Mouse (Mus musculus): Measurements from ENCODE around the gene Gm20696. TPM values are rescaled to one million over a fixed set of nuclear protein-coding genes. Genes with fewer than 3 reads are reported as not detected.

Gene Gm20696
- total RNA-seq, 1 experiment = 0.58 TPM

DNA sequence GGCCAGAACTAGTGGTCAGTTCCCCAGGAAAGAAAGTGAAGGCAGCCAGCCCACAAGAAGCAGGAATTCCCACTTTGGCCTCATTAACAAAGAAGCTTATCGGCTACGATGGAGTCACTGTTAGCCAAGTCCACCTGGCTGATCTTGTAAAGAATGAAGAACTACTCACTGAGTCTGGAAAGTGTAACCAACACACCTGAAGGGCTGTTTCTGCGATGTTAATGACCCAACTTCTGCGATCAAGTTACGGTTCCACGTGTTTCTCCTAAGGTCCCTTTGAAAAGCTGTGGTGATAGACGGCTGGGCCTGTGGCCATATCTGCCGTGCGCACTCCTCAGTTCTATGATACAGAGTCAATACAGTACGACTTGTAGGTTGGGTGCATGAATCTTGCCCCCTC lies 177.2 kb downstream of the Gm20696 start:
- in situ Hi-C loops (cut with MboI; ENCODE audit: low sequenced_read_pairs in 2 of 2, unreplicated experiment in 2 of 2) = no loop called here
- no peak overlapping the region for H3K4me3 ChIP-seq (ENCODE audit: insufficient read depth in 1 of 2, low read depth in 1 of 2, low read length in 2 of 2, poor library complexity in 1 of 2, severe bottlenecking in 1 of 2)
- H3K9me3 ChIP-seq (ENCODE audit: control insufficient read depth, insufficient read depth, low read depth, low read length) = no peaks in the 10 kb centered on the region
- no peak overlapping the region for H3K27ac ChIP-seq (ENCODE audit: insufficient read depth, low read depth, low read length, poor library complexity, severe bottlenecking)
- no peak overlapping the region for H3K9ac ChIP-seq (ENCODE audit: insufficient read depth, low read depth, low read length, poor library complexity, severe bottlenecking)
- no peak for TF ChIP-seq ZNF384 (IDR thresholded peaks at IDR 0.05; ENCODE audit: low read depth, low read length)
- no peak for TF ChIP-seq CHD2 (IDR thresholded peaks at IDR 0.05; ENCODE audit: low read depth, low read length)
- no peak for TF ChIP-seq ZC3H11A (IDR thresholded peaks at IDR 0.05; ENCODE audit: borderline replicate concordance, low read depth, low read length)
- TF ChIP-seq MAFK (IDR thresholded peaks at IDR 0.05; ENCODE audit: insufficient read depth, low read depth, low read length) = no peak
- no peak for TF ChIP-seq HCFC1 (IDR thresholded peaks at IDR 0.05; ENCODE audit: borderline replicate concordance, insufficient read depth, low read length)
- DNase-seq (ENCODE audit: low read depth, low spot score) = no peak
- no peaks in the 10 kb centered on the region for H3K36me3 ChIP-seq (ENCODE audit: control insufficient read depth, insufficient read depth, low read length, poor library complexity, severe bottlenecking)
- H3K4me1 ChIP-seq (ENCODE audit: control insufficient read depth in 2 of 2, insufficient read depth in 2 of 2, low read length in 2 of 2, poor library complexity in 1 of 2) = peaks cover 2 to 5% of the 10 kb centered on the region in 2 experiments; a peak in 1 of 4 replicates

DNA sequence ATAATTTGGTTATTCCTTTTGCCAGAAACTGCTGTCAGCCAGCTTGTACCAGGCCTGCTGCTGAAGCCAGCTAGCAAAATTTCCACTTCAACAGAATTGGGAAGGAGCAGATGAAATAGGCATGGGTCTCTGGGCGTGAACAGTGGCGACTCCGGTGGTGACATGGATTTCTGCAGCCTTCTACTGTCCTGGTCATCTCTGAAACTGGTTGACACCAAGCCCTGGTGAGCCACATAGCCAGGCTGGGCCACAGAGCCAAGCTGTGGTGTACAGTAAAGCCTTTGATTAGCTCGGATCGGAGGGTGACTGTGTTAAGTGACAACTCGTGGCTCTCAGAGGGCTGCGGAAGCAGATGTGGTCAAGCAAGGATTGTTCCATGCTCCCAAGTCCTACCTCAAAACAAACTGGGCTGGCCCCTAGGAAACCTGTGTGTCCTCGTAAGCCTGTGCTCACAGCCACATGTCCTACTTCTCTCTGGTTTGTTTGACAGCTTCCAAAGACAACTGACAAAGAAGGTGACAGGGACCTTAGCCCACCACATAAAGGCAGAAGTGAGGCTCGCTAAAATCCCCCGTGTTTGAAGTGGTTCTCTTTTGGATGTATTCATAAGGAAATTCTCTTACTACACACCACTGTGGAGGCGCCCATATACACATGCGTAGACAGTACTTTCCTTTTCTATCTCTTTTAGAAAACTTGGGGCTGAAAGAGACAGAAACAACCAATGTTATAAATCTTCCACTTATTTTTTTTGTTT lies 180.5 kb downstream of the Gm20696 start:
- Histone ChIP-seq H3K4me1 (ENCODE audit: control insufficient read depth in 2 of 2, insufficient read depth in 2 of 2, low read length in 2 of 2, poor library complexity in 1 of 2) (peaks cover 2 to 5% of the 10 kb centered on the region in 2 experiments; a peak in 1 of 4 replicates), H3K36me3 (ENCODE audit: control insufficient read depth, insufficient read depth, low read length, poor library complexity, severe bottlenecking) (no peaks in the 10 kb centered on the region), H3K9ac (ENCODE audit: insufficient read depth, low read depth, low read length, poor library complexity, severe bottlenecking) (no peak overlapping the region), H3K4me3 (ENCODE audit: insufficient read depth in 1 of 2, low read depth in 1 of 2, low read length in 2 of 2, poor library complexity in 1 of 2, severe bottlenecking in 1 of 2) (0 out of 4 replicates have a peak overlapping the region, but pooled peaks of 1 of the 2 experiments have one; percentile 10), H3K9me3 (ENCODE audit: control insufficient read depth, insufficient read depth, low read depth, low read length) (no peaks in the 10 kb centered on the region), H3K27ac (ENCODE audit: insufficient read depth, low read depth, low read length, poor library complexity, severe bottlenecking) (no peak overlapping the region)
- in situ Hi-C loops (cut with MboI; ENCODE audit: low sequenced_read_pairs in 2 of 2, unreplicated experiment in 2 of 2) = no loop called here
- TF ChIP-seq MAFK (IDR thresholded peaks at IDR 0.05; ENCODE audit: insufficient read depth, low read depth, low read length) (no peak), CHD2 (IDR thresholded peaks at IDR 0.05; ENCODE audit: low read depth, low read length) (no peak), ZC3H11A (IDR thresholded peaks at IDR 0.05; ENCODE audit: borderline replicate concordance, low read depth, low read length) (no peak), HCFC1 (IDR thresholded peaks at IDR 0.05; ENCODE audit: borderline replicate concordance, insufficient read depth, low read length) (no peak)
- no peak for DNase-seq (ENCODE audit: low read depth, low spot score)

GRCm38 (mm10) chr6:99485217-99485883 lies 181.2 kb downstream of the Gm20696 start:
- Histone ChIP-seq H3K4me3 (ENCODE audit: insufficient read depth in 1 of 2, low read depth in 1 of 2, low read length in 2 of 2, poor library complexity in 1 of 2, severe bottlenecking in 1 of 2) (peak overlapping the region; percentile 5 to 10; a peak in 2 of 4 replicates), H3K27ac (ENCODE audit: insufficient read depth, low read depth, low read length, poor library complexity, severe bottlenecking) (no peak overlapping the region), H3K4me1 (ENCODE audit: control insufficient read depth in 2 of 2, insufficient read depth in 2 of 2, low read length in 2 of 2, poor library complexity in 1 of 2) (peaks cover 2 to 5% of the 10 kb centered on the region in 2 experiments; a peak in 1 of 4 replicates), H3K36me3 (ENCODE audit: control insufficient read depth, insufficient read depth, low read length, poor library complexity, severe bottlenecking) (no peaks in the 10 kb centered on the region), H3K9ac (ENCODE audit: insufficient read depth, low read depth, low read length, poor library complexity, severe bottlenecking) (no peak overlapping the region), H3K9me3 (ENCODE audit: control insufficient read depth, insufficient read depth, low read depth, low read length) (no peaks in the 10 kb centered on the region)
- TF ChIP-seq HCFC1 (IDR thresholded peaks at IDR 0.05; ENCODE audit: borderline replicate concordance, insufficient read depth, low read length) (no peak), ZC3H11A (IDR thresholded peaks at IDR 0.05; ENCODE audit: borderline replicate concordance, low read depth, low read length) (no peak), ZNF384 (IDR thresholded peaks at IDR 0.05; ENCODE audit: low read depth, low read length) (no peak), MAFK (IDR thresholded peaks at IDR 0.05; ENCODE audit: insufficient read depth, low read depth, low read length) (no peak), CHD2 (IDR thresholded peaks at IDR 0.05; ENCODE audit: low read depth, low read length) (no peak)
- no peak for DNase-seq (ENCODE audit: low read depth, low spot score)
- in situ Hi-C loops (cut with MboI; ENCODE audit: low sequenced_read_pairs in 2 of 2, unreplicated experiment in 2 of 2) = no loop called here

- TF ChIP-seq ZC3H11A (IDR thresholded peaks at IDR 0.05; ENCODE audit: borderline replicate concordance, low read depth, low read length) (no peak), CHD2 (IDR thresholded peaks at IDR 0.05; ENCODE audit: low read depth, low read length) (no peak), ZNF384 (IDR thresholded peaks at IDR 0.05; ENCODE audit: low read depth, low read length) (no peak), HCFC1 (IDR thresholded peaks at IDR 0.05; ENCODE audit: borderline replicate concordance, insufficient read depth, low read length) (no peak), MAFK (IDR thresholded peaks at IDR 0.05; ENCODE audit: insufficient read depth, low read depth, low read length) (no peak)
- Histone ChIP-seq H3K4me1 (ENCODE audit: control insufficient read depth in 2 of 2, insufficient read depth in 2 of 2, low read length in 2 of 2, poor library complexity in 1 of 2) (peaks cover 2 to 5% of the 10 kb centered on the region in 2 experiments; a peak in 1 of 4 replicates), H3K4me3 (ENCODE audit: insufficient read depth in 1 of 2, low read depth in 1 of 2, low read length in 2 of 2, poor library complexity in 1 of 2, severe bottlenecking in 1 of 2) (peak overlapping the region; percentile 5 to 10; a peak in 2 of 4 replicates), H3K9ac (ENCODE audit: insufficient read depth, low read depth, low read length, poor library complexity, severe bottlenecking) (no peak overlapping the region), H3K9me3 (ENCODE audit: control insufficient read depth, insufficient read depth, low read depth, low read length) (no peaks in the 10 kb centered on the region), H3K27ac (ENCODE audit: insufficient read depth, low read depth, low read length, poor library complexity, severe bottlenecking) (no peak overlapping the region), H3K36me3 (ENCODE audit: control insufficient read depth, insufficient read depth, low read length, poor library complexity, severe bottlenecking) (no peaks in the 10 kb centered on the region)
- DNase-seq (ENCODE audit: low read depth, low spot score) = no peak
- in situ Hi-C loops (cut with MboI; ENCODE audit: low sequenced_read_pairs in 2 of 2, unreplicated experiment in 2 of 2) = no loop called here
Observed at GRCm38 (mm10) chr6:99484884-99485216, 181.7 kb downstream of the Gm20696 start.
